Mouse (Mus musculus) left cerebral cortex, adult 8-10 months (tissue): Measurements from ENCODE around the gene Klhdc8b. TPM values are rescaled to one million over a fixed set of nuclear protein-coding genes. Genes with fewer than 3 reads are reported as not detected.

Experiments
- total RNA-seq, 4 experiments: library from RNA; stranded (reverse); gene quantifications; 2 replicates each; pipeline ENCODE4 v1.2.4; 2022

The Klhdc8b gene
- total RNA-seq, 4 experiments from 2014 or later, result 28.8 to 38.0 (median 34.0) TPM

Other genes with a start within 250 kb of the Klhdc8b start
- 10 to 100 TPM; 73.1 to 79.5 (median 76.8) TPM for gene Dag1, start 197.6 kb downstream of the Klhdc8b start, total RNA-seq
- gene Nicn1, start 171.2 kb downstream of the Klhdc8b start, total RNA-seq, result 100 to 1,000 TPM; 133 to 145 (median 139) TPM
- gene Amt, start 164.7 kb downstream of the Klhdc8b start, total RNA-seq, result 10 to 100 TPM; 26.3 to 32.2 (median 28.2) TPM
- 100 to 1,000 TPM; 164 to 176 (median 168) TPM for gene Rhoa, start 155.5 kb downstream of the Klhdc8b start, total RNA-seq
- gene Tcta, start 155.4 kb downstream of the Klhdc8b start, total RNA-seq, result 10 to 100 TPM; 37.0 to 40.4 (median 39.4) TPM
- gene Gpx1, start 122.7 kb downstream of the Klhdc8b start, total RNA-seq, result 100 to 1,000 TPM in 3 of 4 experiments, 10 to 100 TPM in 1; 97.3 to 121 (median 112) TPM
- gene Usp4, start 113.7 kb downstream of the Klhdc8b start, total RNA-seq, result 100 to 1,000 TPM; 103 to 109 (median 105) TPM
- gene 1700102P08Rik, start 68.8 kb downstream of the Klhdc8b start, total RNA-seq, result 1 to 10 TPM in 3 of 4 experiments, under 1 TPM in 1; 0.81 to 2.0 (median 1.8) TPM
- under 1 TPM; 0.15 to 0.37 (median 0.22) TPM for gene Ccdc36, start 33.1 kb downstream of the Klhdc8b start, total RNA-seq
- gene BC048562, start 25.1 kb downstream of the Klhdc8b start, total RNA-seq, result not detected
- gene Ccdc71, start 1.1 kb downstream of the Klhdc8b start, total RNA-seq, result 10 to 100 TPM; 35.8 to 46.5 (median 38.4) TPM
- gene Lamb2, start 18.2 kb upstream of the Klhdc8b start, total RNA-seq, result 10 to 100 TPM; 28.0 to 35.7 (median 30.8) TPM
- 100 to 1,000 TPM; 116 to 140 (median 127) TPM for gene Usp19, start 29.0 kb upstream of the Klhdc8b start, total RNA-seq
- 10 to 100 TPM; 78.3 to 95.4 (median 86.8) TPM for gene Qars, start 46.1 kb upstream of the Klhdc8b start, total RNA-seq
- gene Qrich1, start 55.2 kb upstream of the Klhdc8b start, total RNA-seq, result 100 to 1,000 TPM; 140 to 158 (median 155) TPM
- gene Impdh2, start 98.7 kb upstream of the Klhdc8b start, total RNA-seq, result 10 to 100 TPM; 43.7 to 54.7 (median 50.7) TPM
- gene Ndufaf3, start 105.9 kb upstream of the Klhdc8b start, total RNA-seq, result 10 to 100 TPM; 67.2 to 77.5 (median 73.4) TPM
- 10 to 100 TPM; 68.8 to 86.5 (median 73.5) TPM for gene Dalrd3, start 108.3 kb upstream of the Klhdc8b start, total RNA-seq
- gene Wdr6, start 117.2 kb upstream of the Klhdc8b start, total RNA-seq, result 100 to 1,000 TPM; 129 to 151 (median 133) TPM
- 10 to 100 TPM; 87.5 to 98.6 (median 93.9) TPM for gene P4htm, start 136.1 kb upstream of the Klhdc8b start, total RNA-seq
- gene Arih2, start 187.8 kb upstream of the Klhdc8b start, total RNA-seq, result 10 to 100 TPM; 51.8 to 55.6 (median 54.2) TPM
- 10 to 100 TPM; 11.1 to 15.8 (median 13.6) TPM for gene Slc25a20, start 200.5 kb upstream of the Klhdc8b start, total RNA-seq
- gene Prkar2a, start 227.7 kb upstream of the Klhdc8b start, total RNA-seq, result 10 to 100 TPM; 45.9 to 52.1 (median 49.3) TPM